Mouse (Mus musculus): Measurements from ENCODE around the gene Cit. TPM values are rescaled to one million over a fixed set of nuclear protein-coding genes. Genes with fewer than 3 reads are reported as not detected.

Gene Cit
- polyA plus RNA-seq, 1 experiment from 2014 or later: 16.8 TPM

DNA sequence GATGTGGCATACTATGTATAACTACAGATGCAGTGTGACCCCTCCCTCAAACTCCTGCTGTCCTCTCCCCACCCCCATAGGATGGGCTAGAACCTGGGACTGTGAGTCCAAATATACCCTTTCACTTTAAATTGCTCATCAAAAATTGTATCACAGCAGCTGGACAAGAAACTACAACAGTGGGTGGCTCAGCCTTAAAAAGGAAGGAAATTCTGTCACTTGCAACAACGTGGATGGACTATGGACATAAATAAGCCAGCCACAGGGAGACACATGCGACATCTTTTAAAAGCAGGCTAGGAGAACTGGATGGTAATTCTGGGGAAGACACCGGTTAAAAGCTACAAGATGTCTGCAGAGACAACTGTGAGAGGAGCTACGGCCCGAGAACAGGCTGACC lies 171.5 kb downstream of the Cit start:
- 88% methylated on average over 5 of the region's 5 CpGs for WGBS
- DNase-seq (ENCODE audit: low spot score) (no peak), ATAC-seq (ENCODE audit: low read depth) (no peak)
- no peaks in the 10 kb centered on the region for H3K9me3 ChIP-seq (ENCODE audit: control insufficient read depth, low read length)
- H3K4me1 ChIP-seq (ENCODE audit: control insufficient read depth, insufficient read depth, low read length): no peaks in the 10 kb centered on the region
- H3K4me2 ChIP-seq (ENCODE audit: low read depth, low read length): no peak overlapping the region
- H3K36me3 ChIP-seq (ENCODE audit: control insufficient read depth, insufficient read depth, low read length): peaks cover 86% of the 10 kb centered on the region
- H3K27me3 ChIP-seq (replicated peaks; ENCODE audit: control insufficient read depth, insufficient read depth, low read length): no peaks in the 10 kb centered on the region
- no peak overlapping the region for H3K9ac ChIP-seq (ENCODE audit: low read depth, low read length)
- no peak overlapping the region for H3K4me3 ChIP-seq (ENCODE audit: low read depth, low read length)
- H3K27ac ChIP-seq (replicated peaks; ENCODE audit: low read depth, low read length): no peak overlapping the region

DNA sequence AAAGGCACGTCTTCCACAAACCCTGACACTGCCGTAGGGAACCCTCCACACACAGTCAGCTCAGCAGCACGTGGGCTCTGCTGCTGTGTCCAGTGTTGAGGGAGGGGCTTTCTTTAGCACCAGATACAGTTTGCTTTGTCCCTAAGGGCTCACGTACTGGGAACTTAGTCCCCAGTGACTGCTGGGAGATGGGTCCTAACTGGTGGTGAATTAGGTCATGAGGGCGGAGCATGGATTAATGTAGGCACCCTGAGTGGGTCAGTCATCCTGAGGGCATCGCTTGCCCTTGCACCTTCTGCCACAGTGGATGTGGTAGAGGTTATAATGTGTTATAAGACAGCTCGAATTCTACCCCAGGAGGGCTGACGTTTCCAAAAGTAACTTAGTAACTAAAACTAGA lies 172.3 kb downstream of the Cit start:
- no peak overlapping the region for H3K4me3 ChIP-seq (ENCODE audit: low read depth, low read length)
- WGBS: 85% methylated on average over 7 of the region's 8 CpGs
- peaks cover 93% of the 10 kb centered on the region for H3K36me3 ChIP-seq (ENCODE audit: control insufficient read depth, insufficient read depth, low read length)

DNA sequence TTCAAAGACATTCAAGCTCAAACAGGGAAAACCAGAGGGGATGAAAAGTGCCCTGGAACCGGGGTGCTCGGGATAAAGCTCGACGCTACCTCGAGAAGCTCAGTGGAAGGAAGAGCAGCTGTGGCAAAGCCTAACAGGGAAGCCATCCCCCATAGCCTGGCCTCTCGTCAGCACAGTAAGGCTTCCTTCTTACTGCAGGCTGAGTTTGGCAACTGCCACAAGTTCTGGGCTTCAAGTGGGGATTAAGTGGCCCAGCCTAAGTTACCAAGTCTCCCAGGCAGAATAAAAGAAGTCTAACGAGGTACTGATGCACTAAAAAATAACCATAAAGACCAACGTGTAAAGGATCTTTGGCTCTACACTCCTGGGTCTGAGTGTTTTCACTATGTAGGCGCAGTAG lies 173.1 kb downstream of the Cit start:
- no peak for ATAC-seq (ENCODE audit: low read depth)
- WGBS: 94% methylated on average over 9 of the region's 9 CpGs
- no peaks in the 10 kb centered on the region for H3K9me3 ChIP-seq (ENCODE audit: control insufficient read depth, low read length)
- no peak overlapping the region for H3K4me2 ChIP-seq (ENCODE audit: low read depth, low read length)
- H3K27me3 ChIP-seq (replicated peaks; ENCODE audit: control insufficient read depth, insufficient read depth, low read length): no peaks in the 10 kb centered on the region
- H3K4me1 ChIP-seq (ENCODE audit: control insufficient read depth, insufficient read depth, low read length): peaks cover 4% of the 10 kb centered on the region; the same call in 1 of the 2 replicates
- no peak overlapping the region for H3K27ac ChIP-seq (replicated peaks; ENCODE audit: low read depth, low read length)
- DNase-seq (ENCODE audit: low spot score): no peak
- H3K9ac ChIP-seq (ENCODE audit: low read depth, low read length): no peak overlapping the region
- H3K36me3 ChIP-seq (ENCODE audit: control insufficient read depth, insufficient read depth, low read length): peaks cover 89% of the 10 kb centered on the region
- H3K4me3 ChIP-seq (ENCODE audit: low read depth, low read length): no peak overlapping the region

More for the DNA sequence above, 172.3 kb downstream of the Cit start:
- ATAC-seq (ENCODE audit: low read depth) (no peak), DNase-seq (ENCODE audit: low spot score) (no peak)
- no peak overlapping the region for H3K9ac ChIP-seq (ENCODE audit: low read depth, low read length)
- H3K4me1 ChIP-seq (ENCODE audit: control insufficient read depth, insufficient read depth, low read length): no peaks in the 10 kb centered on the region
- H3K27ac ChIP-seq (replicated peaks; ENCODE audit: low read depth, low read length): no peak overlapping the region
- H3K9me3 ChIP-seq (ENCODE audit: control insufficient read depth, low read length): no peaks in the 10 kb centered on the region
- H3K4me2 ChIP-seq (ENCODE audit: low read depth, low read length): no peak overlapping the region
- no peaks in the 10 kb centered on the region for H3K27me3 ChIP-seq (replicated peaks; ENCODE audit: control insufficient read depth, insufficient read depth, low read length)

DNA sequence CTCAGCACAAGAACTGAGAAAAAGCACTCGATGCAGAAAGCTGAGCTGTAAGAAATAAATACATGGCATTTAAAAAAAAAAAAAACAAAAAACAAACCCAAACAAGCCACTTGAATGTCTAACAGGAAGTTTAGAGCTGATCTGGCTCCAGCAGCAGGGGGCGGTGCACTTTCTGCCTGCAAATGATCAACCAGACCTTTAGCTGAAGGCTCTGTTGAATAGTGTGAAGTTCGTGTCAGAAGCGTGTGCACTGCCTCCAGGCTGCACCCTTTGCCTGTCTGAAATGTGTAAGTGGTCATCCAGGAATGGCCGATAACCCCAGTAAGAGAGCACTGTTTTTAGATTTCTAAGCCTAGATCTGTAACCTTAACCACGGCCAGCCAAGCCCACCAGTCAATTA lies 173.7 kb downstream of the Cit start:
- no peak overlapping the region for H3K27ac ChIP-seq (replicated peaks; ENCODE audit: low read depth, low read length)
- ATAC-seq (ENCODE audit: low read depth): no peak
- no peak overlapping the region for H3K4me3 ChIP-seq (ENCODE audit: low read depth, low read length)
- no peak overlapping the region for H3K4me2 ChIP-seq (ENCODE audit: low read depth, low read length)
- H3K4me1 ChIP-seq (ENCODE audit: control insufficient read depth, insufficient read depth, low read length): peaks cover 4% of the 10 kb centered on the region; the same call in 1 of the 2 replicates
- H3K9ac ChIP-seq (ENCODE audit: low read depth, low read length): no peak overlapping the region
- H3K36me3 ChIP-seq (ENCODE audit: control insufficient read depth, insufficient read depth, low read length): peaks cover 84% of the 10 kb centered on the region
- H3K27me3 ChIP-seq (replicated peaks; ENCODE audit: control insufficient read depth, insufficient read depth, low read length): no peaks in the 10 kb centered on the region
- no peak for DNase-seq (ENCODE audit: low spot score)
- no peaks in the 10 kb centered on the region for H3K9me3 ChIP-seq (ENCODE audit: control insufficient read depth, low read length)
- 87% methylated on average over 6 of the region's 6 CpGs for WGBS

DNA sequence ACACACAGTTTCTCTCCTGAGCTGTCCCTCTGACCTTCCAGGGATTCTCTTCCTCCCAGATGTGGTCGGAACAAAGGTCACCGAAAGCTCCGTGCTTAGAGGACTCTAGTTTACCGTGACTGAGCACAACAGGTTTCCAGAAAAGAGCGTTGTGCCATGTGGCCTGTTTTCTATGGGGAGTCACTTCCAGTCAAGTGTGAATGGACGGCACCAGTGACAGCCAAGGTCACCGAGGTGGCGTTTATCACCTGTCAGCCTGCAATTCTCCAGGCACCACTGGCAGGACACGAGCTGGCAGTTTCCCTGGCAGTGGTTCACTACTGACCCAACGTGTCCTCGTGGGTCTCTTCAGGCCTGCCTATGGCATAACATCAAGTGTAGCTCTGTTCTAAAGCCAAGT lies 174.3 kb downstream of the Cit start:
- WGBS: 70% methylated on average over 11 of the region's 11 CpGs
- Histone ChIP-seq H3K36me3 (ENCODE audit: control insufficient read depth, insufficient read depth, low read length) (peaks cover 78% of the 10 kb centered on the region), H3K4me3 (ENCODE audit: low read depth, low read length) (no peak overlapping the region), H3K9ac (ENCODE audit: low read depth, low read length) (no peak overlapping the region), H3K27me3 (replicated peaks; ENCODE audit: control insufficient read depth, insufficient read depth, low read length) (no peaks in the 10 kb centered on the region), H3K27ac (replicated peaks; ENCODE audit: low read depth, low read length) (no peak overlapping the region), H3K9me3 (ENCODE audit: control insufficient read depth, low read length) (no peaks in the 10 kb centered on the region), H3K4me1 (ENCODE audit: control insufficient read depth, insufficient read depth, low read length) (peaks cover 4% of the 10 kb centered on the region; the same call in 1 of the 2 replicates), H3K4me2 (ENCODE audit: low read depth, low read length) (no peak overlapping the region)
- no peak for ATAC-seq (ENCODE audit: low read depth)
- no peak for DNase-seq (ENCODE audit: low spot score)

DNA sequence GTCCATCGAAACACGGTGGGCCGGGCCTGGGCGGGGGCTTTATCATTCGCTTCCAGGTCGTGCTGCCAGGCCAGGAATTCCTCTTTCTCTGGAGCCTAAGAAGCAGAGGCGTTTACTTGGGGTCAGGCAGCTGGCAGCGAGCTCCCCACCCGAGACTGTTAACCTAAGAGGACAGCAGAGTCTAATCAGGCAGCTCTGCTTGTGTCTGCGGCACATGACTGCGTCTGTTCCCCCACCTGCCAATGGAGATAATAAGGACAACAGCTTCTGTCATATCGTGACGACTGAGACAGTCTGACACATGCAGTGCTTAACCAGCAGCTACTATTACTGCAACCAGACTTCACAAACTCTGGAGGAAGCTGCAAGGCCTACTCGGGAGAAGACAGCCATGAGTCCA lies 176.5 kb downstream of the Cit start:
- no peaks in the 10 kb centered on the region for H3K9me3 ChIP-seq (ENCODE audit: control insufficient read depth, low read length)
- peaks cover 4% of the 10 kb centered on the region; the same call in 1 of the 2 replicates for H3K4me1 ChIP-seq (ENCODE audit: control insufficient read depth, insufficient read depth, low read length)
- no peaks in the 10 kb centered on the region for H3K27me3 ChIP-seq (replicated peaks; ENCODE audit: control insufficient read depth, insufficient read depth, low read length)
- H3K27ac ChIP-seq (replicated peaks; ENCODE audit: low read depth, low read length): no peak overlapping the region
- H3K9ac ChIP-seq (ENCODE audit: low read depth, low read length): no peak overlapping the region
- DNase-seq (ENCODE audit: low spot score) (no peak), ATAC-seq (ENCODE audit: low read depth) (no peak)
- no peak overlapping the region for H3K4me3 ChIP-seq (ENCODE audit: low read depth, low read length)
- 90% methylated on average over 14 of the region's 14 CpGs for WGBS
- H3K4me2 ChIP-seq (ENCODE audit: low read depth, low read length): no peak overlapping the region
- H3K36me3 ChIP-seq (ENCODE audit: control insufficient read depth, insufficient read depth, low read length): peaks cover 57% of the 10 kb centered on the region

DNA sequence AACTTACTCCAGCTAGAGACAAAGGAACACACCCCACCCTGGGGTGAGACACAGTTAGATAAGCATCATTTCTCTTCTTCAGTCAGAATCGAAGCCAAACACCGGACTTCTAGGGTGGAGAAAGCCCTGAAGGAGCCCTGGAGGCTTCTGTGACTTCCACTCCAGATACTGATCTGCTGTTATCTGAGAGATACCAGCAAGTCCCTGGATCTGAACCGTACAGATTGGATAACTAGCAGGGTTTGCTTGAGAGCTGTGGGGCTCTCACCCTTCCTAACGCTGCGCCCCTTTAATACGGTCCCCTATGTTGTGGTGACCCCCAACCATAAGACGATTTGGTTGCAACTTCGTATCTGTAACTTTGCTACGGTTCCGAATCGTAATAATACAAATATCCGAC lies 177.1 kb downstream of the Cit start:
- Histone ChIP-seq H3K9me3 (ENCODE audit: control insufficient read depth, low read length) (no peaks in the 10 kb centered on the region), H3K4me1 (ENCODE audit: control insufficient read depth, insufficient read depth, low read length) (peaks cover 4% of the 10 kb centered on the region; the same call in 1 of the 2 replicates), H3K9ac (ENCODE audit: low read depth, low read length) (no peak overlapping the region), H3K27me3 (replicated peaks; ENCODE audit: control insufficient read depth, insufficient read depth, low read length) (no peaks in the 10 kb centered on the region), H3K4me2 (ENCODE audit: low read depth, low read length) (peak overlapping the region; percentile 93; the same call in 1 of the 2 replicates), H3K27ac (replicated peaks; ENCODE audit: low read depth, low read length) (no peak overlapping the region), H3K4me3 (ENCODE audit: low read depth, low read length) (no peak overlapping the region), H3K36me3 (ENCODE audit: control insufficient read depth, insufficient read depth, low read length) (peaks cover 52% of the 10 kb centered on the region)
- 92% methylated on average over 12 of the region's 12 CpGs for WGBS
- DNase-seq (ENCODE audit: low spot score) (no peak), ATAC-seq (ENCODE audit: low read depth) (no peak)

DNA sequence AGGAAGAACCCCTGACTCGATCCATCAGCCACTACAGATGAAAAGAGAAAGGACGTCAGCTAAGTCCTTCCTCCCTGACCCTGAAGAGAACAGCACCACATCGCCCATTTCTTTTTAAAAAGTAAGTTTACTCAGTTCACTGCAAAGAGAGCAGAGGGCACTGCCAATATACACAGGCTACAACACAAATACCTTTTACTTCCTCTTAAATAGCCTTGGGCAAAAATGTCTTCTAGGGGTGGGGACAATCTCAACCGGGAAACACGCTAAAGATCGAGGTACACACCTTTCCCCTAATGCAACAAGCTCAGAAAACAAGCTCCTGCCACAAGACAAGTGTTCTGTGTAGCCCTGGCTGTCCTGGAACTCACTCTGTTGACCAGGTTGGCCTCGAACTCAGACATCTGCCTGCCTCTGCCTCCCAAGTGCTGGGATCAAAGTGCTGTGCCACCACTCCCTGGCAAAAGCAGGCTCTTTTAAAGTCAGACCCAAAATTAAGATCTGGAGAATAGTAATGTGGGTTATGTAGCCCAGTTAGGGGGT lies 177.7 kb downstream of the Cit start:
- 73% methylated on average over 7 of the region's 7 CpGs for WGBS
- no peak overlapping the region; the same call in 1 of the 2 replicates for H3K9ac ChIP-seq (ENCODE audit: low read depth, low read length)
- H3K27me3 ChIP-seq (replicated peaks; ENCODE audit: control insufficient read depth, insufficient read depth, low read length): no peaks in the 10 kb centered on the region
- H3K9me3 ChIP-seq (ENCODE audit: control insufficient read depth, low read length): no peaks in the 10 kb centered on the region
- H3K27ac ChIP-seq (replicated peaks; ENCODE audit: low read depth, low read length): no peak overlapping the region
- DNase-seq (ENCODE audit: low spot score) (no peak), ATAC-seq (ENCODE audit: low read depth) (no peak)
- H3K36me3 ChIP-seq (ENCODE audit: control insufficient read depth, insufficient read depth, low read length): peaks cover 46% of the 10 kb centered on the region
- H3K4me3 ChIP-seq (ENCODE audit: low read depth, low read length): peak overlapping the region; percentile 89
- peaks cover 4% of the 10 kb centered on the region; the same call in 1 of the 2 replicates for H3K4me1 ChIP-seq (ENCODE audit: control insufficient read depth, insufficient read depth, low read length)
- H3K4me2 ChIP-seq (ENCODE audit: low read depth, low read length): peak overlapping the region; percentile 93

DNA sequence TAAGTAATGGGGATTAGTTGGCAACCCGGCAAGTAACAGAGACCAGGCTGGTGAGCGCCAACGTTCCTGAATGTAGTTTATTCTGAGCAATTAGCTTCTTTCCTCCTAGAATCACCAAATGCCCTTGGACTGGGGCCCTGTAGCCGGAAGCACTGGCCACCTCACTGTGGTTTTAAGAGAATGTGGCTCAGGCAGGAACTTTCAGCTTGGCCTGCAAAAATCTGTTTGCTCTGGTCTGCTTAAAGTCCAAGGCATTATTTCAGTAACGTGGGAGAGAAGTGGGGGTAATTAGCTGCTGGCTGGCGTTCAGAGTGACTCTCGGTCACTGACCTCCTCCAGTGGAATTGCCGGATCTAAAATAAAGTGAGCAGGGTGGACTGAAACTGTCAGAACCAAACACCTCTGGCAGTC lies 178.2 kb downstream of the Cit start:
- Histone ChIP-seq H3K36me3 (ENCODE audit: control insufficient read depth, insufficient read depth, low read length) (peaks cover 40% of the 10 kb centered on the region), H3K4me3 (ENCODE audit: low read depth, low read length) (peak overlapping the region; percentile 89), H3K9ac (ENCODE audit: low read depth, low read length) (peak overlapping the region; percentile 84), H3K4me1 (ENCODE audit: control insufficient read depth, insufficient read depth, low read length) (peaks cover 4% of the 10 kb centered on the region; the same call in 1 of the 2 replicates), H3K4me2 (ENCODE audit: low read depth, low read length) (peak overlapping the region; percentile 93), H3K27me3 (replicated peaks; ENCODE audit: control insufficient read depth, insufficient read depth, low read length) (no peaks in the 10 kb centered on the region), H3K27ac (replicated peaks; ENCODE audit: low read depth, low read length) (peak overlapping the region; percentile 86; the same call in 1 of the 2 replicates), H3K9me3 (ENCODE audit: control insufficient read depth, low read length) (no peaks in the 10 kb centered on the region)
- no peak for ATAC-seq (ENCODE audit: low read depth)
- WGBS: 8% methylated on average over 8 of the region's 8 CpGs
- no peak for DNase-seq (ENCODE audit: low spot score)

All from embryonic facial prominence, embryonic 14.5 days (tissue).